Mouse (Mus musculus) ovary, postnatal 36 days (tissue): Measurements from ENCODE around the gene Zfp423.

ENCODE experiments used
- DNase-seq: peaks from one replicate; pipeline ENCODE4 v3.0.0; 2022; ENCODE audit warnings: low spot score, mixed read lengths

Gene Zfp423

DNA sequence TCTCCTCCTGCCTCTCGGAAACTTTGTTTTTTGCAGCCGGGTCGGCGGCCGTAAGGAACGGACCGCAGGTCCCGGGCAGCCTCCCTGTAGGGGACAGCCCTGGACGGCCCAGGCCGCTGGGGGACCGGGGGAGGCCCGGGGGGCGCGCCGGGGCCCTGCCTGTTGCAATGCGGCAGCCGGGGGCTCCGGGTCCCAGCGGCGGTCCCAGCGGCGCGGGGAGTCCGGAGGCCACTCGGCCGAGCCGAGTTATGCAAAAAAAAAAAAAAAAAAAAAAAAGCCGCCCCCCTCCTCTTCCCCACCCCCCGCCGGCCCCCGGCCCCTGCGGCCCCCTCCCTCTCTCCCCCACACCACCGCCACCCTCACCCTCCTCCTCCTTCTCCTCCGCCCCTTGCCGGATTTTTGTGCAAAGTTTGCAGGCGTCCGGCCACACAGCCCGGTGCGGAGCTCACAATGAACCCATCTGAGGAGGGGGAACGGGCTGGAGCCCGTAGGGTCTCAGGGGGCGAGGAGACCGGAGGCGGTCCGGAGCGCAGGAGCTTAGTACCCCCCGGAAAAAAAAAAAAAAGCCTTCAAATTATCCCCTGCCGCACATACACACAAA is at the start of gene Zfp423:
TSS of gene Zfp423 (minus strand) at position 276 of the 601 bp plus-strand sequence.
- DNase-seq, result no peak

DNA sequence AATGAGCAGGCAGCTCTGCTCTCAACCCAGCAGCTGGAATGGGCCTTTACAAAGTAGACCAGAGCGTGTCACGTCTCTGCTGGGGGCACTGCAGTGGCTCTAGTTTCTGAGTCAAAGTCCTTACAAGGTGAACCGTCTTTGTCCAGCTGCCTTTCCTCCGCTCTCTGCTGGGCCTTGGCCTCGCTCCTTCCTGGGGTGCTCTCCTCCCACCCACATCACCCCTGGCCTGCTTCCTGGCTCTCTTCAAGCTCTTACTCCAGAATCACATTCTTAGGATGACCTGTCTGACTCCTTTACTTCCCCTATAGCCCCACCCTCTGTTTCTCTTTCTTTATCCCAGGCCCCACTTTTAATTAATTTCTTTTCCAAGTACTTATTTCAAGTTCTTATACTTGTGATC is 47.4 kb upstream of the Zfp423 start:
- DNase-seq, result no peak

DNA sequence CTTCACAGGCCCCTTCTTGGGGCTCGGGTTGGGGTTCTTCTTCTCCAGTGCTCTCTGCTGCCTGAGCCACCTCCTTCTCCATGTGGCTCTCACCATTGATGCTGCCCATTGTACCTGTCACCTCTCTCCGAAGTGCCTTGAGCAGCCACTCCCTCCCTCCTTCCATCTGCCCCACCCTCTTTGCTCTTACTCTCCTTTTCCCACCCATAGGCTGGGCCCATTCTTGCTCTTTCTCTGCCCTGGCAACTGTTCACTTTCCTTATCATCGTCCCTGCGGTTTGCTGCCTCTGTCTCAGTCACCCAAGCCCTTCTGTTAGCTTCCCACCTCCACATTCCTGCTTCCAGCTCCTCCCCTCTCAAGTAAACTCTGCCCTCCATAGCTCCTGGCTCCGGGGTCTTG is 25.4 kb upstream of the Zfp423 start:
- DNase-seq, result no peak

DNA sequence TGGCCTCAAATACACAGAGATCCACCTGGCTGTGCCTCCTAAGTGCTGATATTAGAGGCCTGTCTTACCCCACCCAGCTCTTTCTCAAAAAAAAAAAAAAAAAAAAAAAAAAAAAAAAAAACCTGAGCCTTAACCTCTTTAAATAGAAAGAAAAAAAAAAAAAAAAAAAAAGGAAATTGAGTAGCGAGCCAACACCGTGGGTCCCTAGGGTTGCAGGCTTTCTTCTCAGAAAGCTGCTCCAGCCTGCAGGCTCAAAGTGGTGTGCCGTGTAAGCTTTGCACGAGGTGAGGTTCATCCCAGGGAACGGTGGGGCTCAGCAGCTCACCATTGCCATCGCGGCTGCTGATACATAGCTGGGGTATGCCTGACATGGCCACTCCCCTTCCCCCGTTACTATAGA is 24.6 kb upstream of the Zfp423 start:
- no peak for DNase-seq

DNA sequence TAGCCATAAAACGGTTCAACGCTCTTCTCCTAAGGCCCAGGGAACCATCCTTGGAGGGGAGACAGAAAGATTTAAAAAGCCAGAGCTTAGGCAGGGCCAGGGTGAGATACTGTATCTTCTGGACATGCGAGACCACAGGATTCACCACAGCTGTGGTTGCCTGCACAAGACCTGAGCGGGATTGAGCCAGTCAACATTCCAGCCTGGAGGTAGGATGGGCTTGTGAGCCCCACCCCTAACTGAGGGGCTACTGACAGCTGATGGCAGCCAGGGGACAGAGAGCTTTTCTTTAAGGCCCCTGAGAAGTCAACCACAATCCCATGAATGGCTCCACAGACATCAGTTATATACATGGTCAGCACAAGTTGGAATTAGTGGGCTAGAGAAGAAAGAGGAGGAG is 23.5 kb upstream of the Zfp423 start:
- no peak for DNase-seq

DNA sequence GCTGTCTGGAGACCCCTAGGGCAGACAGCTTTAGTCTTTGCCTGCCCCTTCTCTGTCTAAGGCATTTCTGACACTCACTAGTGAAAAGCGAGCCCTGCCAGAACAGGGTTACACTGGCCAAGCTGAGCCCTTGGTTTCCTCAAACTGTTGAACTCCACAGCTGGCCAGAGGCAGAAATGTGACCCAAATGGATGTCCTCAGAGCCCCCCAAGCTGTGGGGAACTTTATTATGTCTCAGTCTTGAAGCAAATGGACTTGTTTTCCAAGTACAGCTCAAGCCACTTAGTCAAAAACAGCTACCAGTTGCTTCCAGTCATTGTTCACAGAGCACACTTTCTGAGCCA is 16.0 kb upstream of the Zfp423 start:
- no peak for DNase-seq

DNA sequence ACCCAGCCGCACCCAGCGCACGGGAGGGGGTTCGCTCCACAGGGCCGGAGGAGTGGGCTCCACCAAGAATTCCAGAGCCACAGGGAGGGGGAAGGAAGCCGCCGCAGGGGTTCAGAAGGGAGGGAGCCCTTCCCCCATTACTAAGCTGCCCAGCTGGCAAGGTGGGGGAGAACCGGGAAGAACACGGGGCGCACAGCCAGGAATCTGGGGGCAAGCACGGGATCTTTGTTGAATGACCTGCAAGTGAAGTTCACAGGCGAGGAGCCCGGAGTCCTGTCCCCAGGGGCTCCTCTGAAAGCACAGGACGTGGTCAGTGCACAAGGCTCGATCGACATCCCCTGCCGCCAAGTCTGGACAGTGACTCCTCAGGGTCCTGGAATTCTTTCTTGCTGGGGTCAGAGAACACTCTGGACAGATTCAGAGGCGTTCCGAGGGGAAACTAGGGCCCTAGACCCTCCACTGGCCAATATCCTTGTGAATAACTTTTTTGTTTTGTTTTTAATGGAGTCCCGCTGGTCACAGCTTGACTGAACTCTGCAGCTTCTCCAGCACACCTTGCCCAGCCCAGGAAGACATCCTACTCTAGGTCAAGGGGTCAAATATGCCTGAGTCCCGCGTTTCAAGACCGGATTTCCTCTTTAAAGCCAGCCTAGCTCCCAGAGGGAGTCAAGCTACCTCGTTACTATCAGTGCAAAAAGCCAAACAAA is 15.5 kb upstream of the Zfp423 start:
- peak; percentile 45 for DNase-seq

DNA sequence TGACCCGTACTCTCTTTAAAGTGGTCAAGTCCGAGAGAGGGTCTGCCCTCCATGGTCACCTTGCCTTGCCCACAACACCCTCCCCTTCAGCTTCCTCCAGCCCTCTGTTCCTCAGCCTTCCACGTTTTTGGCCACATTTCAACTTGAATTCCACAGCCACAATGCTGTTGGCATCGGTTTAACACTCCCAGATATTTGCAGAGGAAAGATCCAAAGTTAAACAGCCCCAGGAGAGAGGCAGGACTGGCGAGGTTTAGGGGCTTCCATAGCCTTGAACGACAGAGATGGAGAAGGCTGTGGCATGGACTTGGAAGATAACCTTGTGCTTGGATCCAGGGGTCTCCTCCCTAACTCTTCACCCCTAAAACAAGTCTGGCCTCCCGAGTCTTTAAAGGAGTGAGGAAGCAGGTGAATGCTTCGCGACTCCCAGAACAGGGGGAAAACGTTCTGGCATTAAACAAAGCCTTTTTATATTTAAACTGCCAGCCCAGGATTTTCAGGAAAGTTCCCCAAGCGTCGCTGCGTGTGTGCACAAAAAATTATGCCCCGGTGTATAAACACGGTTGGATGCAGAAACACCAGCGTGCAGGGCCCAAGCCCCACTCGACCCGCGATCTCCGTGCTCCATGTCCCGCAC is 14.8 kb upstream of the Zfp423 start:
- no peak for DNase-seq

DNA sequence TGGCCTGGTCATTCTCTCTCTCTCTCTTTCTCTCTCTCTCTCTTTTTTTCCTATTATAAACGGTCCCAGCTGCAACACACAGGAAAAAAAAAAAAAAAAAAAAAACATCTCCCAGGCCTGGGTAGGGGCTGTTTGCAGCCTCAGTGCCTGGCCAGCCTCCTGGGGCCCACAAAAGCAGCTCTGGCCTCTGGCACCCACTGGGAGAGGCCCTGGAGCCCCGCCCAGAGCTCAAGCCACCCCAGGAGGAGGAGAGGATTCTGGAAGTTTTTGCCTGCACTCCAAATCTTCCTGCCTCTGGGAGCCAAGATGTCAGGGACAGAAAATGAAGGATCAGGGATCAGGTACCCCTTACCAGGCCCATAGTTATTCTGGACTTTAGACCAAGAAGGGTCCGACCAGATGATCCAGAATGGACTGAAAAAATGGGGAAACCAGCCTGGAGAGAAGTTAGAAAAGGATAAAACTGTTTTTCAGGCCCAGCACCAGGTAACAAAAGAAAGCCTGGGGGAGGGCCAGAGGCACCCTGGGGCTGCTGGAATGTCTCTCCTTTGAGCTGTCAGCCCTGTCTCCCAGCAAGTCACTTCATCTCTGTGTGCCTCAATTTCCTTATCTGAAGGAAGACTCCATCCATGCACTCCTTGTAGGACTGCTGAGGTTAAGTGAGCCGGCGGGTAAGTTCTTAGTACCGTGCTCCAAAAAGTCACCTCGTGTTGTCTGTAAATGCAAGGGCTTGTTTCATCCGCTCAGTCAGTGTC is 8.6 kb upstream of the Zfp423 start:
- no peak for DNase-seq

DNA sequence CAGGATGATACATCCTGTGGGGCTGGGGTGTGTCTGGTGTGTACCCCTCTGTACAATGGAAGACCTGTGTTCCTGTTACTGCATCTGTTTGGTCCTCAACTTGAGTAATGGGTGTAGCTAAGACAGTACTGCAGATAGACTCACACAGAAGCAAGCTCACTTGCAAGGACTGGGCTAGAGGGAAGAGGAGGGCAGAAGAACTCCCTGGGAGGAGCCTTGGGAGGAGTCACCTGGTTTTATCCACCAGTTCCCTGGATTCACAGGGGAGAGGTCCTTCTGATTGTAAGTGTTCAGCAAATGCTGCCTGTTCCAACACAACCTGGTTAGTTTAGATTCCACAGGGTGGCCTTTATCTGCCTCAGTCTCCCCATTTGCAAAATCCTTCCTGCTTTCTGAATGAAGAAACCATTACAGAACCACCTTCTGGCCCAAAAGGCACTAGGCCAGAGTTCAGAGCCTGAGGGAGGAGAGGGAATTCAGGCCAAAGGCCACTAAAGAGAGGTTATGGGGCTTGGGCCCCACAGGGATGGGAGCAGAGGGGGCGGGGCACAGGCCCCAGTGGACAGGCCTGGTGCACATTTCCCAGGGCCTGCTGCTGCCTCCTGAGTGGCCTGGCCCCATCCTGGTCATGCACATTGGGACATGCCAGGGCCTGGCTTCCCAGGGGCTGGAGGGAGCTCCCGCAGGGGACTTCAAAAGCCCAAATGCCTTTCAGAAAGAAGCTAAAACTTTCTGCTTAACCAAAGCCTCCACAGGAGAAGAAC is 7.8 kb upstream of the Zfp423 start:
- DNase-seq, result no peak

DNA sequence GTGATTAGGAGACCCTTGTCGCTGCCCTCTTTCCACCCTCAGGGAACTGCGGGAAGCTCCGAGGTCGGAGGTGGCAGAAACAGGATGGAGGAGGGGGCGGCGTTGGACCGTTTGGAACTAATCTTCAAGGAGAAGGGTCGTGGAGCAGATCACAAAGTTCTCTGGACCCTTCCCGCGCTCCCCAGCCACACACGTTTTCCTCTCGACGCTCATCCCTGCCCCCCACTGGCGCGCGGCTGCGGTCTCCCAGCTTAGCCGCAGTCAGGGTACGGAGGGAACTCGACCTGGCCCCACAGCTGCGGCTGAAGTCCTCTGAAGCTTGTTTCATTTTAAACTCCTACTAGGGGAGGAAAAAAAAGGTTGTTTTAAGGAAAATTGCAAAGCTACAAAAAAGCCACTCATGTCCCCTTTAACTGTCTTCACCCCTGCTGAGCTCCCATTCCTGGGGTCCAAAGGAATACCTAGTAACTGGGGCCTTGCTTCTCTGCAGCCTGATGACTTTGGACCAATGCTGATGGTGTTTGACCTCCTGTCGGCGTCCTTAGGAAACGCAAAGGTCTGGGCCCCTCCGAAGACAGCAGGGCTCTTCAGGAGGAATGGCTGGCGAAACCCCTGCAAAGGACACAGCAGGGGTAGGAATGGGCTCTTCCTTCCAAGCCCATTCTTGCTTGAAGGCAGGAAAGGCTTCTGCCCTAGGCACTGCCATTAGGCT is 3.3 kb upstream of the Zfp423 start:
- no peak for DNase-seq

DNA sequence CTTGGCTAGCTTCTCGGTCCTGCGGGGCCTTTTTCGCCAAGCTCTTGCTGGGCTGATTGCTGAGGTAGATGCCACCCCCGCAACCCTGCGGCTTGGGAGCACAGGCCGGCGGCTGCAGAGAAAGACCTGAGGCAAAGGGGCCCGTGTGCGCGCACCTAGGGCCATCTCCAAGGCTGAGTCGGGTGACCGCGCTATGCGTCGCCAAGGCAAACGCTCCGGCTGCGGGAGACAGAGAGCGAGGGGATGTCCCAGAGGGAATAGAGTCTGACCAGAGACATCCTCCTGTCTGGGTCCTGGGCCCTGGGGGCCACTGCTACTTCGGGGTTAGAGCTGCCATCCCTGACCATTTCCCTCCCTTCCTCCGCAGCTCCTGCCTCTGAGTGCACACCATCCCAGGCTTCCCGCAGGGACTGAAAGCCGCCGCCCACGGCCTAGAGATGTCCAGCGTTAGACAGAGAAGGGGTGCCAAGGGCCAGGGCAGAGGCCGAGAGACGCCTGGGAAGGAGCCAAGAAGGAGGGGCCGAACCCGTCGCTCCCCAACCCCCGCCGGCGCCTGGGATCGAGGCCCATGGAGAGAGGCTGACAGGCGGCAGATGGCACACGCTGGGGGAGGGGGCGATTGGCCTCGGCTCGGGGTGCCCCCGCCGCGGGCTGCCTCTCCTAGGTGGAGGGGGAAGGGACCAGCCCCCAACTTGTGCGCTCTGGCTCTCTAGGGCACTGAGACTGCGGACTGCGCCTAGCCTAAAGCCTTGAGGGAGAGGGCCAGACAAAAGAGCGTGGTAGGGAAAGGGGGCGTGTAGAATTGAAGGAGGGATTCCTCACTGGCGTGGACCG is 2.5 kb upstream of the Zfp423 start:
- peak; percentile 71 for DNase-seq

DNA sequence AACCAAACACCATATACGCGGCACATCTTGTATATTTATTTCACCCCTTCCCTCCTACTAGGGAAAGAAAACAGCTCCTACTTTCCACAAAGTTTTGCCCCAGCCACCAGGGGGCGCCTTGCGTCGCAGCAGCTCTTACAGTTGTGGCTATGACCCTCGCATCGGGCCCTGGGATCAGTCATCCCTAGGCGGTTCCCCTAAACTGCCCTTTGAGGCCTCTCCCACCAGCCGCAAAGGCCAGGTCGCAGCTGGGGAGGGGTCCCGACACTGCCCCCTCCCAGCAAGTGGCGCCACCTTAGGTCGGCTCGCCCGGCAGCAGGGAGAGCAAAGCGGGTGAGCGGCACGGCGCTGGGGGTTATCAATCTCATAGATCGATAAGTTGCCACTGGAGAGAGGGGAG is 1.7 kb upstream of the Zfp423 start:
- peak; percentile 41 for DNase-seq

DNA sequence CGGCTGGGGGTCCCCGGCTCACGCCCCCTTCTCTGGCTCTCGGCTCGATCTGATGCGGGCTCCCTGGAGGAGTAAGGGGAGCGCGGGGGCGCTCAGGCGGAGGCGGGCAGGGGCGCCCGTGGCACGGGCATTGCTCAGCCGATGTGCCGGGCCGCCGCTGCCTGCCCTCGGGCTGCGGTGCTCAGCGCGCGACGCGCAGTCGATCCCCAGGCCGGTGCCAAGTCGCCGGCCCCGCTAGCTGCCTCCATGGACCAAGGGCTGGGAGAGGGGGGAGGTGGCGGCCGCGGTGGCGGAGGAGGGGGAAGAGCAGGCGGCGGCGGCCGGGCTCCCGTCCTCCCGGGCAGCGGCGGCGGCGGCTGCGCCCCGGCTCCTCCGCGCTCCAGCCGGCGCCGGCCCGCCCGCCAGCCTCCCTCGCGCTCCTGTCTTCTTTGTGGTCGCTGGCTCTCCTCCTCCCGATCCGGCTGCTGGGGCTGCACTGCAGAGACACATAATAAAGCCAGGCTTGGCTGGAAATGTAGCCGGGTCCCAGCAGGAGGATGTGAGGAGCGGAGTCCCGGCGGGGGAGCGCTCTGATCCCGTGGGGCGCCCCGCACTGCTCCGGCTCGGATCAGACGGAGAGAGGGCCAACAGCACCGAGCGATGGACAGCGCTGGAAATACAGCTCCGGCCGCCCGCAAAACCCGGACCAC is 810 bp upstream of the Zfp423 start:
- peak; percentile 79 for DNase-seq

DNA sequence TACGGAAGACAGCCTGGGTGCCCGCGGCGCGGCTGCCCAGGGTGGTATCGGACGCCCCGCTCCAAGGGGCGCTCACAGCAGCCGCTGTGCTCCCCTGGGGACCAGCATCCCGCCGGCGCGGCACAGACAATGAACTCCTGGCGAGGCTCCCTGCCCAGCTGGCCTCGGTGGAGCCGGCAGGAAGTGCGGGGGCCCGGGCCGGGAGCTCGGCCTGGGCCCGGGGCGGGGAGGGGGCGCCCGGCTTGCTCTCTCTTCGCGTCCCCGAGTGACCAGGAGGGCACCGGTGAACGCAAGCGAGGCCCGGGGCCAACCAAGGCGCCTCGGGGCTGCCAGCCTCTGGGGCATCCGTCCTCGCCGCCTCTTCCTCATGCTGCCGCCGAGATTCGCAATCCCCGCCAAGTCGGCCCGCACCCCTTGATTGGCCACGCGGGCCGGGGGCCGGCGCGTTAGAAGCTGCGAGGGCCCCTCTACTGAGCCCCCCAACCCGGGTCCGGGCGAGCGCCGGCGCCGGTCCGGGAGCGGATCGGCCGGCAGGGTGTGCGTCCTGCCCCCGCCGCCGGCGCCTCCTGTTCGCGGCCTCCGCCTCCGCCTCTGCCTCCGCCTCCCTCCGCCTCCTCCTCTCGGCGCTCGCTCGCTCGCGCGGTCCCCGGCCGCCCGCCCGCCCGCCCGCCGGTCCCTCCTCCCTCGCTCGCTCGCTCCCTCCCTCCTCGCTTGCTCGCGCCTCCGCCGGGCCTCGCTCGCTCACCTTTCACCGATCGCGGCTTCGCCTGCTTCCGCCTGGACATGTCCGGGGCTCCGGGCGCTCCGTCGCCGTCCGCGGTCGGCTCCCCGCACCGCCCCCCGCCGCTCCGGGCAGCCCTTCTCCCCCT is 710 bp downstream of the Zfp423 start:
- DNase-seq, result peak; percentile 79

DNA sequence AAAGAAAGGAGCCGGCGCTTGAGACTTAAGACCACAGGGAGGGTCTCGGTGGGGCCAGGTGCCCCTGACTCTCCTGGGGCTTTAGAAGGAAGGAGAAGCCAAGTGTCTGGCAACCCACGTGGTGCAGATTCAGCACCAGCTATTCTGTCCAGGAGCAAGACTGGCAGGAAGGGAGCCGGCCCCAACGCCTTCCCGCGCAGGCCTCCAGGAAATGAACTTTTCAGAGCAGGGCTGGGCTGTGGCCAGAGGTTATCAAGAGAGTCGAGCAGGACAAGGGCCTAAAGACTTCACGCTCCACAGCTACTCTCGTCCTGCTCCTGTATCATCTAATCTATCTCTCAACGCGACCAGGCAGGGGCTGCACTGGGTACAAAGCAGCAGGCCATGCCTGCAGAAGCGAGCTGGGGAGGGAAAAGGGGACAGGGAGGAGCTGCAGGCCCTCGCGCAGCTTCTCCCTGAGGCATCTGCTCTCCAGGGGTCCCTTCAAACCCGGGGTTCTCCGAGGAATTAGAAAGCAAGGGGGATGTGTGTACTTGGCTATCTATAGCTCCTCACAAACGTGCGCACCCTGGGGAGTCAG is 1.4 kb downstream of the Zfp423 start:
- peak; percentile 45 for DNase-seq

DNA sequence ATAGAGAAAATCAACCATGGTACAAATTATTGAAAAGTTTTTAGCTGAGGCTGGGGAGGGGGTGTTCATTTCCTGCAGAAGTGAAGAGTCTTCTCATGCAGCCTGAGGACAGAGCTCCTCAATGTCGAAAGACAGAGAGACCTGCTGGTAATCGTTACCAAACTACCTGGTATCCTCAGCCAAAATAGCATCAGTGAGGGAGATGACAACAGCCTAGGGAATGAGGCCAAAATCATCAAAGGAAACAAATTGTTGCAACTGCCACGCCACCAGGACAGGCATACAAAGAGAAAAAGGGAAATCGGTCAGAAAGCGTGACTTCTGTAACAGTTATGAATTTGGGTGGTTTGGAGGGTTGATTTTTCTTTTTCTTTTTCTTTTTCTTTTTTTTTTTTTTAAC is 3.4 kb downstream of the Zfp423 start:
- DNase-seq, result no peak

DNA sequence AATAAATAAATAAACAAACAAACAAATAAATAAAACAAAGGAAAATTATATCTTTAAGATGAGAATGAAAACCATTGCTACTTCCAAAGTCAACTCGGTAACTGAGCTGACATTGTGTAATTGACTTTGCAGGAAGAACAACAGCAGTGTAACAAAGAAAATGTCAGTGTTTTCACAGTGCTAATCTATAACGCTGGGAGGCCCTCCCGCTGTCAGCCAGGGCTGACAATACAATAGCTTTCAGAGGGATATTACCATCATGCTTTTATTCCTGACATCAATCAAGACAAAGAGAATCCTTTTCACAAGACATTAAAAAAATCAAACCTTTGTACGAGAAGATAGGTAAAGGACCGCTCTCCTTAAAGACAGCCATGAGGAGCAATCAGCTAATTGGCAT is 5.9 kb downstream of the Zfp423 start:
- no peak for DNase-seq

DNA sequence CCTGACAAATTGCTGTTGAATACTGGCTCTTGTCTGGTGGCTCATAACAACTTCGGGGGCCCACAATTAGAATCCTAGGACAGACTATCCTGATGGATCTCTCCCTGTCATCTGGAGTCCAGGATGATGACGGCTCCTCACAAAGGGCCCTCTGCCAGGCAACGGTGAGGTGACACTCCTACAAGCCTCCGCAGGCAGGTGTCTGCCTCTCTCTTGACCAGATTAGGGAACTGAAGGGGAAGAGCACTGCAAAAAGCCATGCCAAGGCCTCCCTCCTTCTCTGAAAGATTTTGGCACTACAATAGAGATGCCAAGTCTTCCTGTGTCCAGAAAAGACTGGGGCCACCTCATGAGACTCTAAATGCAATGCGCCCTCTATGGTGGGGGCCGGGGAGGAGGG is 7.1 kb downstream of the Zfp423 start:
- no peak for DNase-seq
